Mouse (Mus musculus) kidney, embryonic 14.5 days (tissue): ENCODE measurements at regions not wholly inside any gene's neighbourhood (a gene's known extent, or its start where the extent isn't known, plus 50 kb on each side); places are given as distances from the start of the nearest gene placed in this dataset.

Experiments
- ATAC-seq: fragments of 200-750 bp; cut with Nextera tagmentation; 2 replicates; pipeline ENCODE4 v1.8.0; 2017; ENCODE audit warnings: moderate number of reproducible peaks, mild to moderate bottlenecking, moderate TSS enrichment, moderate library complexity; ENCODE audit not compliant: low FRiP score, low TSS enrichment
- H3K27ac ChIP-seq: fragments of 300-500 bp; sonication (generic); 2 replicates; pipeline ENCODE4 v1.5.1; 2014; ENCODE audit warnings: low read depth, mild to moderate bottlenecking, low read length, moderate library complexity, mixed read lengths
- H3K27me3 ChIP-seq: fragments of 300-500 bp; sonication (generic); 2 replicates; pipeline ENCODE4 v1.6.1; 2014; ENCODE audit warnings: mild to moderate bottlenecking, low read length; ENCODE audit not compliant: control insufficient read depth, insufficient read depth
- H3K36me3 ChIP-seq: fragments of 300-500 bp; sonication (generic); 2 replicates; pipeline ENCODE4 v1.6.1; 2014; ENCODE audit warnings: low read length, mixed read lengths; ENCODE audit not compliant: control insufficient read depth, insufficient read depth
- H3K4me1 ChIP-seq: fragments of 300-500 bp; sonication (generic); 2 replicates; pipeline ENCODE4 v1.6.1; 2014; ENCODE audit warnings: low read length, mixed read lengths; ENCODE audit not compliant: control insufficient read depth, insufficient read depth
- H3K4me2 ChIP-seq: fragments of 300-500 bp; sonication (generic); replicated peaks from 2 replicates; pipeline ENCODE4 v1.6.1; 2014; ENCODE audit warnings: low read depth, mild to moderate bottlenecking, low read length
- H3K4me3 ChIP-seq: fragments of 300-500 bp; sonication (generic); 2 replicates; pipeline ENCODE4 v1.5.1; 2014; ENCODE audit warnings: mild to moderate bottlenecking, low read length
- H3K9ac ChIP-seq: fragments of 300-500 bp; sonication (generic); 2 replicates; pipeline ENCODE4 v1.6.1; 2014; ENCODE audit warnings: low read depth, mild to moderate bottlenecking, low read length, moderate library complexity
- H3K9me3 ChIP-seq: fragments of 300-500 bp; sonication (generic); 2 replicates; pipeline ENCODE4 v1.6.1; 2016; ENCODE audit warnings: low read length; ENCODE audit not compliant: control insufficient read depth
- WGBS: fragments of 180-500 bp; shearing (Covaris S2); extraction: QIAGEN DNeasy Blood & Tissue Kit; methylation state at CpG from one replicate; pipeline ENCODE4 v1.1.7; 2014; 5-methylcytosine and 5-hydroxymethylcytosine counted together

DNA sequence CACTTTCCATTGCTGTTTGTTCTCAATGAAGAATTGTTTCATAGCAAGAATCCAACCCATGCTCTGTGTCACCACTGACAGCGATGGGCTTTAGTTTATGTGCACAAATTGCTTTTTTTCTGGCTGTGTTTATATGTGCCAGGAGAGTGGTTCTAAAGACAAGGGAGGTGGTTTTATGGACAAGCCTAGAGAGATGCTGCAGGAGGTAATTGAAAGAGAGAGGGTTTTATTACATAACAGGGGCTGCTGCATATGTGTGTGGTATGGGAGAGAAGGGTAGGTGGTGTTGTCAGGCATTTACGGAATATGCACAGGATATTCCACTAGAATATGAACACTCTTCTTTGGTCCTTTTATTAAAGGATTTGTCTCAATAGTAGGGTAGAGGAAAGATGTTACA lies 340.2 kb downstream of the Btg1 start:
- Histone ChIP-seq H3K9ac (no peak overlapping the region), H3K36me3 (no peaks in the 10 kb centered on the region), H3K4me1 (no peaks in the 10 kb centered on the region), H3K9me3 (no peaks in the 10 kb centered on the region), H3K27ac (no peak overlapping the region), H3K4me2 (no peak overlapping the region), H3K27me3 (no peaks in the 10 kb centered on the region), H3K4me3 (no peak overlapping the region)
- no peak for ATAC-seq
- WGBS = 92% methylated on average over 2 of the region's 2 CpGs

DNA sequence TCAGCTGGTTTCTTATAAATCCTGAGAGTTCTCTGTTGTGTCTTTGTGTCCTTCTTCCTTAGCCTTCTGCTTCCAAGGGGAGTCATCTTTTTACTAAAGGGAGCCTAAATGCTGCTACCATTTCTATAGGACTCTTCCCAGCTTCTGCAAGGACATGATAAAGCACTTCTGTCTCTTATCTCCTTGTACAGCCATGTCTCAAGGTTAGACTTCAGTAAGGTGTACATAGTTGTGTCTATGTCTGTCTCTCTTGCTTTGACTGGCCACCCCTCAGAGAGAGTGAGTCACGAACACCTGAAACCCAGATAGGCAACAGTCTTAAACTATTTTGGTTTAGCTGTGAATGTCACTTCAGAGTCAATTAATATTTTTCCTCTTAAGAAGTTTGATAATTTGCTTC lies 353.0 kb downstream of the Btg1 start:
- Histone ChIP-seq H3K9ac (no peak overlapping the region), H3K4me2 (no peak overlapping the region), H3K9me3 (no peaks in the 10 kb centered on the region), H3K4me1 (no peaks in the 10 kb centered on the region), H3K27me3 (no peaks in the 10 kb centered on the region), H3K36me3 (no peaks in the 10 kb centered on the region), H3K27ac (no peak overlapping the region), H3K4me3 (no peak overlapping the region)
- no peak for ATAC-seq
- 88% methylated on average over 1 of the region's 1 CpGs for WGBS

DNA sequence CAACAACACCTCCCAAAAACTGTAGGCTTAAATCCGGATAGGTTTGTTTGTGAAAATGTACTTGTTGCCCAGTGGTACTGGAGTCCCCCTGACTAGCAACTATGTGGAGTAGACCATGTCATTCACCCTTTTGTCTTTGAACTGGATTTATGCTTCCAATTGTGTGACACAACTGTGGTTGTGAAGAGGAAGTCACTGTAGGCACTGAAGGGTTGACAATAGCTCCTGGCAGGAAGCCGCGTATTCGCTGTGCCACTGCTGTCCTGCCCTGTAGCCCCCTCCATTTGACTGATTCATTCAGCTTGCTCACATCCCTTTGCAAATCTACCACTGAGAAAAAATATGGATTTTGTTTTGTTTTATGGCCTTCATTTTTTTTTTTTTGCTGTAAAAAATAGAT lies 353.9 kb downstream of the Btg1 start:
- Histone ChIP-seq H3K4me2 (no peak overlapping the region), H3K27me3 (no peaks in the 10 kb centered on the region), H3K36me3 (no peaks in the 10 kb centered on the region), H3K9ac (no peak overlapping the region), H3K4me3 (no peak overlapping the region), H3K27ac (no peak overlapping the region), H3K9me3 (no peaks in the 10 kb centered on the region), H3K4me1 (no peaks in the 10 kb centered on the region)
- ATAC-seq = no peak
- 86% methylated on average over 4 of the region's 4 CpGs for WGBS

DNA sequence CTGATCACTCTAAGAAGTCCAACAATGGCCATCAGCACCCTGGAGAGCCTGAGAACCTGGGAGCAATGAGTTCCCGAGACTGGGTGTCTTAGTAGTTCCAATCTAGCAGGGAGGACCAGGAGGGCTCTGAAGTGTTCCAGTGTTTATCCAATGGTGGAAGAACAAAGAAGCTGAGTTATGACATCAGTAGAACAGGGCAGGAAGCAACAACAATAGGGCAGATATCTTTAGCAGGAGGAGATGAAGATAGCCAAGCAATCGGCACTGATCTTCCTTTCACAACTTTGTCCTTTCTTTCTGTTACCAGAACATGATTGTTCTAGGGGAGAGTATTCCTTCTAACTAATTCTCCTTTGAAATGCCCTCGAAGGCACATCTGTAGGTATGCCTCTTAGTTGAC lies 355.0 kb downstream of the Btg1 start:
- no peak overlapping the region for H3K4me3 ChIP-seq
- no peak overlapping the region for H3K9ac ChIP-seq
- no peak for ATAC-seq
- H3K27ac ChIP-seq = no peak overlapping the region
- H3K27me3 ChIP-seq = no peaks in the 10 kb centered on the region
- no peaks in the 10 kb centered on the region for H3K36me3 ChIP-seq
- WGBS = 83% methylated on average over 3 of the region's 3 CpGs
- no peaks in the 10 kb centered on the region for H3K4me1 ChIP-seq
- no peaks in the 10 kb centered on the region for H3K9me3 ChIP-seq
- H3K4me2 ChIP-seq = no peak overlapping the region

DNA sequence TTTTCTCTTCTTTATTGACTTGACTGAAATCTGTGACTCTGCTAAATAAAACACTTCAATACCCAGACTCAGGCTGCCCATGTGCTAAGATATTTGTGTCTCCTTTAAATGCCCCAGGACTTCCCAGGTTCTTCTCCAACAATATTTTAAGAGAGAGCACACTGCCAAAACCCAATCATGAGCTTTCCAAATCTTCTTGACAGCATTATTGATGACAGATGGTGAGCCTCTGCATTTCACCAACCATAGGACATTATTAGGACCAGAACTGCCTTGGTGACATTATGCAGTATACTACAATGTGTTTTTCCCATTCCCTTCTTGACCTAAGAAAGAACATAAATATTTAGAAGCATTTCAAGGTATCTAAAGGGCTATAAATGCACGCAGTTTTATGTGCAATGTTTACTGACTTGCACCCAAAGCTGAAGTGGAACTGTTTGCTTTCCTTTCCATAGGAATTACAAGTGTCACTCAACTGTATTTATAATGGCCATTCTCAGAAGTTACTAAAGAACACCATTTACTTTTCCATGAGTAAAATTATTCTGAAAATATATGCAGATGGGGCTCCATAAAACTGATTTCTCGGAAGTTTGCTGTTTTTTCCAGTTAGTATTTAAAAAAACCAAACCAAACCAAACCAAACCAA lies 357.6 kb downstream of the Btg1 start:
- Histone ChIP-seq H3K9me3 (no peaks in the 10 kb centered on the region), H3K4me3 (no peak overlapping the region), H3K27ac (no peak overlapping the region), H3K9ac (no peak overlapping the region), H3K36me3 (no peaks in the 10 kb centered on the region), H3K27me3 (no peaks in the 10 kb centered on the region), H3K4me1 (no peaks in the 10 kb centered on the region), H3K4me2 (no peak overlapping the region)
- ATAC-seq = no peak
- WGBS = 60% methylated on average over 2 of the region's 2 CpGs

DNA sequence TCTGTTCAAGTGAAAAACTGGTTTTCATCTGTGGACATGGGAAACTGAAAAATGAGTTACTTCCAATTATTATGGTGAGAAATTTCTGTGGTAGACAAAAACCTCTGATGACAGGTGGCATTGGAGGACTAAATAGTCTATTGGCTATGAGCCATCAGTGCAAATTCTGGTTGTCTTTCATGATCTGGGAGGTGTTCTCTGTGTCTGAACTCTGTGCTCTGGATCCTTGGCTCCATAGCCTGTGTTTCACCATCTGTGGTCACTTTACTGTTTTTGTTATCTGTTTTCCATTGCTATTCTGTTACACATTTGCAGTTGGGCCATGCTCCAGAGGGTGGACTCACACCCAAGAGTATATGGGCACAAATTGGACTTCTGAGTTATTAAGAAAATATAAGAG lies 359.9 kb downstream of the Btg1 start:
- no peaks in the 10 kb centered on the region for H3K27me3 ChIP-seq
- no peak for ATAC-seq
- H3K4me2 ChIP-seq = no peak overlapping the region
- no peaks in the 10 kb centered on the region for H3K4me1 ChIP-seq
- no peak overlapping the region for H3K4me3 ChIP-seq
- no peak overlapping the region for H3K9ac ChIP-seq
- no peaks in the 10 kb centered on the region for H3K9me3 ChIP-seq
- H3K36me3 ChIP-seq = no peaks in the 10 kb centered on the region
- H3K27ac ChIP-seq = no peak overlapping the region

DNA sequence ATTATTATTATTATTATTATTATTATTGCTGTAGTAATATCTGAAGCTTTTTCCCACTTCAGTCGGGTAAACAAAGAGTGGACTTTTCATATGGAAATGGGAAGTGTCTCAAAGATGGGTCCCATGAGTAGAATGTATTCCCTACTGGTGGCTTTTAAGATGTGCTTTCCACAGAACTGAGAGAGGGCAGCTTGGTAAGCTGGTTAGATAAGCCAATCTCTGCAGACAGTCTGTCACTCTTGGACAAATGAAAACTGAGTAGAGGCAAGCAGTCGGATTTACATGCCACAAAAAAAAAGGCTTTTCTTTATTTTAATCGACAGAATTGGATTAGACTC lies 363.7 kb downstream of the Btg1 start:
- H3K4me3 ChIP-seq = no peak overlapping the region
- no peaks in the 10 kb centered on the region for H3K36me3 ChIP-seq
- H3K27ac ChIP-seq = no peak overlapping the region
- no peaks in the 10 kb centered on the region for H3K4me1 ChIP-seq
- H3K9ac ChIP-seq = no peak overlapping the region
- no peaks in the 10 kb centered on the region for H3K27me3 ChIP-seq
- ATAC-seq = no peak
- no peak overlapping the region for H3K4me2 ChIP-seq
- H3K9me3 ChIP-seq = no peaks in the 10 kb centered on the region
- 84% methylated on average over 3 of the region's 3 CpGs for WGBS

DNA sequence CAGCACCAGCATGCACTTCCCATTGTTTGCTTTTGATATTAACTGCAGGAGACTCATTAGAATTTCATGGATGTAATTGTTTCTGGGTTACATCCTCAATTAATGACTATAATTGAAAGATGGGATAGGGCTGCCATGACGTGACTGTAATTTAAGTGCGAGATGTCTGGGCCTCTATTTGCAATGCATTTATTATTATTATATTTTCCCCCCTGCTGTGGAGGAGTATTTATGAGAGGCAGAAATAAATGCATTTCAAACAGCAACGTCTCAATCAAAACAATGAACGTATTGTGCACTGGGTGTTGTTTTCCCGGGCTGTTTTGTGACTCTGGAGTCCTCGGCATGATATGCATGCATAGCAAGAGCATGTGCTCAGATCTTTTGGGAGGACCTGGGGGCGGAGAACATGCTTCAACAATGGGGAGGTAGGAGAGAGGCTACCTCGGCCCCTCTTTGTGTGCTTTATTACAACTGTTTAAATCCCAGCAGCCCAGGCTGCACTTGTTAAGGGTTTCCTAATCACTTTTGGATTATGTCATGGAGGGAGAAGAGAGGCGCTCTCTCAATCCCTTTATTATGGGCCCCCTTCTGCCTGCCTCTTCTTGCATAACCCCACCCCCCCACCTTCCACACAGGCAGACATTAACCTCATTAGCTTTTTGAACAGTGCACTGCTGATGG lies 364.2 kb downstream of the Btg1 start:
- WGBS = 67% methylated on average over 9 of the region's 9 CpGs
- Histone ChIP-seq H3K27ac (no peak overlapping the region), H3K4me1 (no peaks in the 10 kb centered on the region), H3K4me2 (no peak overlapping the region), H3K9ac (no peak overlapping the region), H3K27me3 (no peaks in the 10 kb centered on the region), H3K9me3 (no peaks in the 10 kb centered on the region), H3K4me3 (no peak overlapping the region), H3K36me3 (no peaks in the 10 kb centered on the region)
- ATAC-seq = no peak; the same call in 1 of the 2 replicates

DNA sequence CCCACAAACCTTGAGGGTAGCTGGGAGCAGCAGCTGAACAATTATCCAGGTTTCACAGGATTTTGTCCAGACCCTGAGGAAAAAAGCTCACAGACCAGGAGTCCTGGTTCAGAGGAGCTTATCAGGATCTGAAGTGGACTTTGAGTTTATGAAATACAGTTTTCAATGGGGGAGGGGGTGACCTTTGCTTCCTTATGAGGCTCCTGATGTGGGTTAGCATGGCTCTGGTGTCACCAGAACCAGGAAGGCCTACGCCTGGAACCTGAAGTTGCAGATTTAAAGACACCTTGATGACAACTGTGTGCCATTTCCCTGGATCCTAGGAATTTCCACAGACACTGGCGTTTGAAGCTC lies 364.7 kb downstream of the Btg1 start:
- Histone ChIP-seq H3K4me3 (no peak overlapping the region), H3K4me1 (no peaks in the 10 kb centered on the region), H3K36me3 (no peaks in the 10 kb centered on the region), H3K27ac (no peak overlapping the region), H3K4me2 (no peak overlapping the region), H3K9ac (no peak overlapping the region), H3K27me3 (no peaks in the 10 kb centered on the region), H3K9me3 (no peaks in the 10 kb centered on the region)
- whole genome bisulfite sequencing = 78% methylated on average over 2 of the region's 2 CpGs
- no peak for ATAC-seq
